Comparison of ENCODE assay signal across 14 mouse cellular contexts in the genomic region with DNA sequence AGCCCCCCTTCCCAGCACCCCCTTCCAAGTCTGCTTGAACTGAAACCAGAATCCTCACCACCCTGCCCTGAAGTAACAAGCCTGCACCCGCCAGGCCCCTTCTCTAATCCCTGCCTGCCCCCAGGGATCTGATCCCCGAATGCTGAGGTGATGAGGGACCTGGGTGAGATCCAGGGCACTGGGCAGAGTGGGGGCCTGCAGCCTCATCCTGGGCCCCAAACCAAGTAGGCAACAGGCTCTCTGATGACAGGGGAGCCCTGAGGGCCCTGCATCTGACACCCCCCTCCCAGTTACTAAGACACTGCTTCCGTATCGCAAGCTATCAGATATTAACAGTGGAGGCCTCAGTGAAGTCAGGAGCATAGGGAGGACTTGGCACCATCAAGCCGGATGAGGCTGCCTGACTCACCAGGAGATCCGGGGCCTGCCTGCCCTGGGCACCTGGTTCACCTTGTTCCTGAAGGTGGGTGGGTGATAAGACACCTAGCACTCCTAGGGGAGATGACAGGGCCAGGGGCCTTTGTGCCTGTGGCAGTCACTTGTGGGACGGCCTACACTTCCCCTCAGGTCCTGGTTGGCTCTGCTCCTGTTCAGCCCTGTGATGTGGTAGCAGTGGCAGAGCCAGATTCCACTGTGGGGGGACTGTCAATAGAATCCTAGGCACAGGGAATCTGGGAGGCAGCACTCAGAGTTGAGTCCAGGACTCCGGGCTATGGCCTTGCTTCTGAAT. TPM values are rescaled to one million over a fixed set of nuclear protein-coding genes. Genes with fewer than 3 reads are reported as not detected.
"Had no signal": no experiment of that assay in that cellular context is flagged by ENCODE, and none has a peak within 500 bp of the region (broad histone marks: within the 10 kb centered on the region; RNA-seq: fewer than 3 reads in every experiment).

No protein-coding gene starts in this region.

- H3K4me2 ChIP-seq: limb, embryonic 12.5 days; midbrain, embryonic 12.5 days; neural tube, embryonic 15.5 days had no signal

- H3K4me1 ChIP-seq: limb, embryonic 12.5 days; midbrain, embryonic 12.5 days; neural tube, embryonic 15.5 days had no signal

- DNase-seq: kidney, postnatal 10 days; kidney, postnatal 4 days; layer of hippocampus, adult 9-11 months; layer of hippocampus, postnatal 36 days; lung, adult 18-20 months; right cerebral cortex, adult 18-20 months; right cerebral cortex, postnatal 25 days; thymus, postnatal 4 days had no signal

- H3K9me3 ChIP-seq: limb, embryonic 12.5 days; midbrain, embryonic 12.5 days; neural tube, embryonic 15.5 days had no signal

- H3K9ac ChIP-seq: limb, embryonic 12.5 days; liver, embryonic 14.5 days; midbrain, embryonic 12.5 days; neural tube, embryonic 15.5 days had no signal

- H3K27me3 ChIP-seq: limb, embryonic 12.5 days; midbrain, embryonic 12.5 days; neural tube, embryonic 15.5 days had no signal

- H3K27ac ChIP-seq: limb, embryonic 12.5 days; liver, embryonic 14.5 days; midbrain, embryonic 12.5 days; neural tube, embryonic 15.5 days had no signal

- H3K4me3 ChIP-seq: limb, embryonic 12.5 days; midbrain, embryonic 12.5 days; myocyte; neural tube, embryonic 15.5 days had no signal

RNA-seq across cellular contexts. Expression of a gene that starts 21.1 kb away (rescaled TPM):
- total RNA-seq: liver, adult 2 months had no signal
- polyA plus RNA-seq: liver, adult 2 months had no signal
